Mouse (Mus musculus): ENCODE measurements at regions not wholly inside any gene's neighbourhood (a gene's known extent, or its start where the extent isn't known, plus 50 kb on each side); places are given as distances from the start of the nearest gene placed in this dataset.

DNA sequence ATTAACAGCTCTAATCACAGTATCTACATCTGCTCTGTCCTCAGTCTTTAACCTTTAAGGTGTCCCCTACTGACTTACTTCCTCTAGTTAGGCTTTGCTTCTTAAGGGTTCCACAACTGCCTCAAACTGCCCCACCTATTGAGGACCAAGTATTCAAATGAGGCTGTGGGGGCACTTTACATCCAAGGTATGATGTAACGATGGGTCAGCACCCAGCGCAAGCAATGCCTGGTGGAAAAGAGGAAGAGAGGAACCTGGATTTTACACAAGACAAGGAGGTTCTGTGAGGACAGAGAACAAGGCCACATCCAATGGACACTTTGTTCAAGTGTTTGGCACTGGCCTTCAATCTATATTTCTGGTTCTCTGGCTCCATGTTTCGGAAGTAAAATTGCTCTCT lies 107.7 kb upstream of the Ret start:
- Histone ChIP-seq H3K79me2 (replicated peaks; ENCODE audit: control insufficient read depth, extremely low read depth, insufficient read depth, poor library complexity, severe bottlenecking) (no peaks in the 10 kb centered on the region), H3K4me2 (ENCODE audit: insufficient read depth, low read depth, poor library complexity, severe bottlenecking) (no peak overlapping the region), H3K9ac (ENCODE audit: insufficient read depth, low read depth) (no peak overlapping the region), H3K36me3 (replicated peaks in 1 of 2; ENCODE audit: control insufficient read depth in 1 of 2, insufficient read depth in 1 of 2, low read length in 1 of 2) (no peaks in the 10 kb centered on the region), H3K4me1 (ENCODE audit: control insufficient read depth in 1 of 2, insufficient read depth in 2 of 2) (no peaks in the 10 kb centered on the region), H3K27me3 (replicated peaks) (peaks cover 73% of the 10 kb centered on the region), H3K4me3 (replicated peaks in 1 of 3; ENCODE audit: low read depth in 2 of 3, low read length in 2 of 3, poor library complexity in 1 of 3) (no peak overlapping the region), H3K27ac (ENCODE audit: insufficient read depth, low read depth) (no peak overlapping the region), H3K9me3 (replicated peaks; ENCODE audit: low read length) (no peaks in the 10 kb centered on the region)
- TF ChIP-seq SIN3A (IDR thresholded peaks at IDR 0.05; ENCODE audit: low read length) = no peak
- TF ChIP-seq MYC (IDR thresholded peaks at IDR 0.05; ENCODE audit: low read depth, low read length) = no peak
- TF ChIP-seq MAFK (IDR thresholded peaks at IDR 0.05; ENCODE audit: insufficient replicate concordance, low read length) = no peak
- no peak for TF ChIP-seq ELF1 (IDR thresholded peaks at IDR 0.05; ENCODE audit: low read depth, low read length)
- no peak for TF ChIP-seq USF2 (conservative IDR thresholded peaks at IDR 0.05; ENCODE audit: low read depth, low read length)
- no peak for TF ChIP-seq JUND (conservative IDR thresholded peaks at IDR 0.05; ENCODE audit: low read depth, low read length)
- DNase-seq (ENCODE audit: extremely low read depth) = no peak
- in situ Hi-C loops (cut with MboI; ENCODE audit: low pct_ligation_motif_present, low pct_unique_long_range_greater_than_20kb, low sequenced_read_pairs) = no loop called here
- dilution Hi-C loops (cut with MboI; ENCODE audit: extremely low pct_ligation_motif_present, extremely low pct_unique_long_range_greater_than_20kb, low sequenced_read_pairs) = no loop called here

DNA sequence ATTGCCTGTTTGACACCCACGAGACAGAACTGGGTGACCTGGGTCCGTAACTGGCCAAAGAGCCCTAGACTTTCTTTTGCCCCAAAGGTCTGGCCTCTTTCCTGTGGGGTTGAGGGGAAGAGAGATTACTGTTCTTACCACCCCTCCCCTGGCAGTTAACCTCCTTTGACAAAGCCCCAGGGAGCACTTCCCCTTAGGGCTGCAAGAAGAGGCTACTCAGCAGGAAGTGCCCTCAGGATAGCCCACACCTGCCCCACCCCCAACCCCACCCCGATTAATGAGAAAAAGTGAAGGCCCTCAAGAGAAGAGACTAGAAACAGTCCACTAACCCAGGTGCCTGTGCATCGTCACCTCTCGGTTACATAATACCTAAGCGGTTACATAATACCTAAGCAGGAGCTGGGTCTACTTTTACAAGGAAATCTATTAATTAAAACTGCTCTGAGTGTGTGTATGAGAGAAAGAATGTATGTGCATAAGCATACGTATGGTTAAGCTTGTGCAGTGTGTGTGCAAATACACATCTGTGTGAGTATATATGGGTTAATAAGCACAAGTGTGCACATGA lies 105.3 kb upstream of the Ret start:
- Histone ChIP-seq H3K36me3 (replicated peaks in 1 of 2; ENCODE audit: control insufficient read depth in 1 of 2, insufficient read depth in 1 of 2, low read length in 1 of 2) (no peaks in the 10 kb centered on the region), H3K79me2 (replicated peaks; ENCODE audit: control insufficient read depth, extremely low read depth, insufficient read depth, poor library complexity, severe bottlenecking) (no peaks in the 10 kb centered on the region), H3K4me2 (ENCODE audit: insufficient read depth, low read depth, poor library complexity, severe bottlenecking) (no peak overlapping the region; the same call in 1 of the 2 replicates), H3K9ac (ENCODE audit: insufficient read depth, low read depth) (no peak overlapping the region), H3K4me1 (ENCODE audit: control insufficient read depth in 1 of 2, insufficient read depth in 2 of 2) (no peaks in the 10 kb centered on the region), H3K9me3 (replicated peaks; ENCODE audit: low read length) (no peaks in the 10 kb centered on the region), H3K27me3 (replicated peaks) (peaks cover 79% of the 10 kb centered on the region), H3K4me3 (replicated peaks in 1 of 3; ENCODE audit: low read depth in 2 of 3, low read length in 2 of 3, poor library complexity in 1 of 3) (no peak overlapping the region), H3K27ac (ENCODE audit: insufficient read depth, low read depth) (no peak overlapping the region)
- no peak for TF ChIP-seq ZNF384 (IDR thresholded peaks at IDR 0.05; ENCODE audit: low read depth, low read length)
- TF ChIP-seq TBP (conservative IDR thresholded peaks at IDR 0.05; ENCODE audit: low read depth, low read length) = no peak
- no peak for TF ChIP-seq MYC (IDR thresholded peaks at IDR 0.05; ENCODE audit: low read depth, low read length)
- no peak for TF ChIP-seq KAT2A (IDR thresholded peaks at IDR 0.05; ENCODE audit: insufficient replicate concordance, low read length)
- no peak for TF ChIP-seq EP300 (IDR thresholded peaks at IDR 0.05; ENCODE audit: low read length)
- TF ChIP-seq MEF2A (IDR thresholded peaks at IDR 0.05; ENCODE audit: borderline replicate concordance, low read depth, low read length) = no peak
- no peak for TF ChIP-seq UBTF (IDR thresholded peaks at IDR 0.05; ENCODE audit: low read depth, low read length)
- in situ Hi-C loops (cut with MboI; ENCODE audit: low pct_ligation_motif_present, low pct_unique_long_range_greater_than_20kb, low sequenced_read_pairs) (no loop called here), dilution Hi-C loops (cut with MboI; ENCODE audit: extremely low pct_ligation_motif_present, extremely low pct_unique_long_range_greater_than_20kb, low sequenced_read_pairs) (no loop called here)
- no peak for DNase-seq (ENCODE audit: extremely low read depth)
